Mouse (Mus musculus) megakaryocyte-erythroid progenitor cell, adult 5-6 weeks (primary cell): ENCODE measurements around the gene Adam10. TPM values are rescaled to one million over a fixed set of nuclear protein-coding genes. Genes with fewer than 3 reads are reported as not detected.

Experiments used
- ATAC-seq: replicated peaks from 2 replicates; pipeline ENCODE4 v1.8.0; 2016; ENCODE audit warnings: mild to moderate bottlenecking, inconsistent platforms; ENCODE audit not compliant: severe bottlenecking, poor library complexity, low FRiP score, low TSS enrichment
- total RNA-seq, 2 experiments: library from RNA; stranded (forward) in 1 of 2; stranded (reverse) in 1 of 2; fragments of 200-1000, 215-1000 nt in 1 of 2; fragments of >200 nt in 1 of 2; fragmentation: Nextera tagmentation in 1 of 2; gene quantifications; 2 replicates each; pipeline ENCODE4 v1.2.3; 2014 to 2017

The Adam10 gene
- total RNA-seq, 2 experiments from 2014 or later = 56.0 to 88.3 TPM

GRCm38 (mm10) chr9:70671278-70671677 lies 7.5 kb upstream of the Adam10 start:
- ATAC-seq = no peak

DNA sequence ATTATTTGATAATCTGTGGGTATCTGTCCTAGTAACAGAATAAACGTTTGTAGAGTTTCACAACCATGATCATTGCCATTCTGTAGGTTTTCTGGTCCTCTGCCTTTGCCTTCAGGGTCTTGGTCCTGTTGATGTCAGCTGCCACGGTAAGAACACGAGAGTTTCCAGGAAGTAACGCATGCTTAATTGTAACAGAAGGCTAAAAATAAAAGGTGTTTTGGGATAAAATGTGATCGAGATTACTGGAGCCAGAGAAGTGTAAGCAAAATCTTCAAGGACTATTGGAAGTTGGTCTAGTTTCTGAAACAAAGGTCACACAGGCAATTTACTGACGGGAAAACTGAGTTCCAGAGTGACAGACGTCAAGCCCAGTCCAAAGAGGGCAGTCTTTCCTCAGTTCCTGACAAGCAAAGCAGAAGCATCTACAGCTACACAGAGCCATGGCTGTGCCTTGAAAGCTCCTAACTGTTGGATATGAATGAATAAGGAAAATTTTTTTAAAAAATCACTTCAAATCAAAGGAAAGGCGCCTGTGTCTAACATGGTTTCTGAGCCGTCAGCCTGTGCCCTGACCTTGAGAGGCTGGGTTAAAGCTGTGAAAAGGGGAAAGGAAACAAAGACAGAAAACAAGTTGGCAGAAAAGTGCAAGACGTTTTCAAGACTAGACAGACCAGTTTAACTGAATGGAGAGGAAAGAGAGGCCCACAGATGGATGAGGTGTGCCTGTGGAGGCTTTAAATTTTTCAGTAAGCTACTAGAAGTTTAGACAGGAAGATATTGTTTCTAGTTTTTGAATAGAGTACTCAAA lies 6.8 kb upstream of the Adam10 start:
- no peak for ATAC-seq

DNA sequence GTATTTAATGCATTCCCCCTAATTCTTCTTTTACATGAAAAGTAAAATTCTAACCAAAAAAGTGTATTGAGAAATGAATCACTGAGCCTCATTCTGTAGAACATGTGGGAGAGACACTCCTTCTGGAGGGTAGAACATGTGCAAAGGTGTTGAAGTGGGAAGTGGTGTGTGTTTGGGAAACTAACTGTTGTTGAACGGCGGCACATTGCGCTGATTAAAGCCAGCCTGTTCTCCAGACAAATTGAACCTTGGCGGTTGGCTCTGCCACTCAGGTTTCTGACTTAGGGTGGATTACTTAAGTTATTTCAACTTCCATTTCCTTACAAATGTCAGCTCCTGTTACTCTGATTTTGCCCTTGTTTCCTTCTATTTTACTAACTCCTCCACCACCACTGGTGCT lies 5.1 kb upstream of the Adam10 start:
- no peak for ATAC-seq

DNA sequence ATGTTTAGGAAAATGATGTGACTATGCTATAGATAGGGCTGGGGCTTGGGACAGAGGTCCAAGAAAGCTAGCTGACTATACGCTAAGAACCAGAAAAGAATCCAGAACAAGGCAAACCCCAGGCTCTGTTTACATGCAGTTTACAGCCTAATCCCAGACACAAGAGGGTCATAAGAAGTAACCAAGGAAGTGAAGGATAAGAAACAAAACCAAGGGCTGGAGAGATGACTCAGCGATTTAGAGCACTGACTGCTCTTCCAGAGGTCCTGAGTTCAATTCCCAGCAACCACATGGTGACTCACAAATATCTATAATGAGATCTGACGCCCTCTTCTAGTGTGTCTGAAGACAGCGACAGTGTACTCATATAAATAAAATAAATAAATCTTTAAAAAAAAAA lies 3.7 kb upstream of the Adam10 start:
- ATAC-seq = no peak

DNA sequence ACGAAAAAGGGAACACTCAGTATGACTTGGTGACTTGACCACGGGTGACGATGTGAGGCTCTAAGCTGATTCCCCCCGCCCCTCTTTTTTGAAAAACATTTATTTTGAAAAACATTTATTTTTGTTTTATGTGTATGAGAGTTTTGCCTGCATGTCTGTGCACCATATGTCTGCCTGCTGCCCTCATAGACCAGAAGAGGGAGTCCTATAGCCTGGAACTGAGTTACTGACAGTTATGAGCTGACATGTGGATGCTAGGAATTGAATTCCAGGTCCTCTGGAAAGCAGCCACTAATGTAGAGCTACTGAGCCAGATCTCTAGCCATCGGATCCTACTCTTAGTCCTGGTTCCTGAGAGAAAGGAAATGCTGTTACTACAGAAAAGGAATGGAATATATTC lies 2.8 kb upstream of the Adam10 start:
- no peak for ATAC-seq

GRCm38 (mm10) chr9:70679132-70680091 lies 615 bp downstream of the Adam10 start:
- ATAC-seq = 0 out of 2 replicates have a peak, but pooled peaks have one; percentile 17

DNA sequence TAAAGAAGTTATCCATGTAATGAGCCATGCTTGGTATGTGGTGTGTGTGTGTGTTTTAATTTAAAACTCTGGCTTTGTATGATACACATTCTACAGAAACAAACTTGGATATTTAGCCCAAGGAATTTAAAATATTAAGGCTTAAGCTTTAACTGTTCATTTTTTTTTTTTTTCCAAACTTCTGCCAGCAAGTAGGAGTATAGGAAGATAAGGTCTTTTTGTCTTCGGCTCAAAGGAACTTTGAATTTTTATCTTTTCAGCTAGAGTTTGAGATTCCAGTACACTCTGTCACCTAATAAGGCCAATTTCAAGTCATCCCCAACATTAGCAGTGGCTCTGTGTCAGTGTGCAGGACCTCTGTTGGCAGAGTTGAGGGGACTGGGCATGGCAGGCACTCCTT lies 3.4 kb downstream of the Adam10 start:
- no peak for ATAC-seq

DNA sequence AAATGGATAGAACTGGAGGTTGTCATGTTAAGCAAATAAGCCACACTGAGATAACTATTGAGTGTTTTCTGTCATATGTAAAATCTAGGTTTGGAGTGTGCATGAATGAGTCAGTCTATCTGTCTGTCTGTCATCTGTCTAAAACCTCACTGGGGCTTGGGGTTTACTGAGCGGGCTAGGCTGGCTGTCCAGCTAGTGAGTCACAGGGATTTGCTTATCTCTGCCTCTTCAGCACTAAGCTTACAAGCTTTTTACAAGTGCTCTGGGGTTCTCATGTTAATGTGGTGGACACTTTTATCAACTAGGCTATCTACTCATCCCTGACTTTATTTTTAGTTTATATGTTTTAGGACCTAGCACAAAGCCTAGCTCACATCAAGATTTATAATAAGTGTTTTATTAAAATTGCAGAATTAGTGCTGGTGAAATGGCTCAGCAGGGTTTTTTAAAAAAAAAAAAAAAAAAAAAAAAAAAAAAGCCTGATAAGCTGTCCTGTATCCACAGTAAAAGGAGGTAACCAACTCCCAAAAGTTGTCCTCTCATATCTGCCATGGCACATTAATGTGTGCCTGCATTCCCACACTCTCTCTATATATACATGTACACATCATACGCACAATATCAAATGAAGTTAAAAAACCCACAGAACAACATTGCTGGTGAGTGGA lies 9.6 kb downstream of the Adam10 start:
- ATAC-seq = peak; percentile 88

GRCm38 (mm10) chr9:70689926-70690325 lies 11.1 kb downstream of the Adam10 start:
- no peak for ATAC-seq

- ATAC-seq = no peak
Observed at GRCm38 (mm10) chr9:70690579-70690978, 11.8 kb downstream of the Adam10 start.

DNA sequence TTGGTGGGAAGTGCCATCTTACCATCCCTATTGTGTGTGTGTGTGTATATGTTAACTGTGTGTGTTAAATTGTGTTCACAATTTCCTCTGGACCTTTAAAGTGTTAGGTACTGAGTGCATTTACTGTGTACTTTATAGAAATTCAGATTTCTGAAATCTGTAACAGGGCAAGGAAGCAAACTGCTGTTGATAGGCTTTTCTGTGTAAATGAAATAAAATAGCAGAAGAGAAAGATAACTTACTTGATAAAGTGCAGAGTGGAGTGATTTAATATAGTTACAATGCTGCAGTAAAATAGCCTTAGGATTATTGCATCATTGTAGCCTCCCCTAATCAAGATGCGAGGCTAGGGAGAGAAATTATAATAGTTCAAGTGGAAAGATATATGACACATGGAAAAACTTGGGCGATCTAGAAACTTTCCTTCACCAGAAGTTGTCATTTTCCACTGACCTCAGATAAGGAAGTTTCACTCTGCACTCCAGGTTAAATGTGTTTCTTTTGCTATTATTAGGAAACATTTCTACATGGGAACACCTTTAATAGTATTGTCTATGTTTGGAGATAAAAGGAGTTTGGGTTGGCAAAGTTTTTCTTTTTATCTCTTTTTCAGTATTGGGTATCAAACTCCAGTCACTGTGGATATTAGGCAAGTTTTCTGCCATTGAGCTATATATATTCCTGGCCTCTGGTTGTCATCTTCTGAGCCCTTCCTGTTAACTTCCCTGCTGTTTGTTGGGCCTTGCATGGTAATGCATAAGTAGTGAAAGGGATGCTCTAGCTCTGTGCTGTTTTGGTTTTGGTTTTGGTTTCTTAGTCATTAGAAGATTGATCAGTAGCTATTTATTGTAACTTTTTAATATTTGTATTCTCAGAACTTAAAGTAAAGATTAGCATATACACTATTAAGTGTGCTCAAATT lies 13.2 kb downstream of the Adam10 start:
- ATAC-seq = no peak

- peak; percentile 48; the same call in 1 of the 2 replicates for ATAC-seq
Observed at GRCm38 (mm10) chr9:70695723-70696122, 16.9 kb downstream of the Adam10 start.

GRCm38 (mm10) chr9:70698090-70698489 lies 19.3 kb downstream of the Adam10 start:
- ATAC-seq = peak; percentile 51; the same call in 1 of the 2 replicates

DNA sequence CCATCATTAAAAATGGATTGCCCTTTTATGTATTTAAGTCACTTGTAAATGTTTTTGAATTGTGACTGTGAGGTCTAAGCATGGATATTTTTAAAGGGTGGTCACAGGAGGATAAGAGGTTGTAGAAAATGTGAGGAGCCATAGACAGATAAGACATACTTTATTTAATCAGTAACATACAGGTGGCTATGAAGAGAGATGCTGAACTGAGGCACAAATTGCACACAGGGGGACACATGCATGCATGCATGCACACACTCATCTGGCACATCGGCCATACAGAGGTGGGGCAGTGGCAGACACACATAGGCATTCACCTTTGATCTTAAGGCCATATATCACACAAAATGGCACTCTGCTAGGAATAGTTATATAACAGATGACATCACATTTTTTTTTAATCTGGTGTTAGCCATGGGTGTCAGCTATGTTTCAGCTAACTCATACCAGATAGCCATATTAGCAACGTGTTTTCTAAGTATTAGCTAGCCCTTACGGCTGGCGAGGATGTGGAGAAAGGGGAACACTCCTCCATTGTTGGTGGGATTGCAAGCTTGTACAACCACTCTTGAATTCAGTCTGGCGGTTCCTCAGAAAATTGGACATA lies 24.9 kb downstream of the Adam10 start:
- ATAC-seq = peak; percentile 78

GRCm38 (mm10) chr9:70706444-70706843 lies 27.6 kb downstream of the Adam10 start:
- no peak for ATAC-seq

GRCm38 (mm10) chr9:70729544-70729943 lies 50.7 kb downstream of the Adam10 start:
- no peak for ATAC-seq

- no peak for ATAC-seq
Observed at GRCm38 (mm10) chr9:70731079-70731478, 52.3 kb downstream of the Adam10 start.

DNA sequence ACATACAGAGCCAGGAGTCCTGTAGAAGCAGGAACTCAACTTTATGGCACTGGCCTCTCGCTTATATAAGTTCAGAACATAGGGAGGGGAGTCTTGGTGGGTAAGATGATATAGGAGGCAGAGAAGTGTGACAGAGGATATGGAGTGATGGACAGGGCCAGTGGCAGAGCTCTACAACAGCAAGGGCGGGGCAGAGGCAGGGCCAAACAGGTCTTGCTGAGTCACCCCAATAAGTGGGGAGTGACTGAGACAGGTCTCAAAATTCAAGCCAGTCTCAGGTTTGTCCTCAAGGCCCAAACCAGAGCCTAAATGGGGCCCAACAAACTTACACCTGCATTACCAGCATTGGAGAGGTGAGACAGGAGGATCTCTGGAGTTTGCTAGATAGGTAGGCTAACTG lies 54.4 kb downstream of the Adam10 start:
- peak; percentile 88 for ATAC-seq
